Mouse (Mus musculus) erythroblast, embryonic 14.5 days (primary cell): Measurements from ENCODE around the gene Col27a1. TPM values are rescaled to one million over a fixed set of nuclear protein-coding genes. Genes with fewer than 3 reads are reported as not detected.

Experiments used
- H3K27me3 ChIP-seq: 2 replicates; pipeline ENCODE4 v1.6.1; 2012; ENCODE audit warnings: inconsistent platforms; ENCODE audit not compliant: control insufficient read depth
- H3K36me3 ChIP-seq: 2 replicates; pipeline ENCODE4 v1.6.1; 2012; ENCODE audit warnings: mild to moderate bottlenecking, inconsistent platforms; ENCODE audit not compliant: control insufficient read depth
- H3K4me1 ChIP-seq: 2 replicates; pipeline ENCODE4 v1.6.1; 2012; ENCODE audit warnings: inconsistent platforms; ENCODE audit not compliant: control insufficient read depth
- H3K4me3 ChIP-seq: replicated peaks from 2 replicates; pipeline ENCODE3; 2012; ENCODE audit warnings: moderate library complexity, mild to moderate bottlenecking, inconsistent platforms
- H3K9me3 ChIP-seq: 2 replicates; pipeline ENCODE4 v1.6.1; 2012; ENCODE audit warnings: low read length, inconsistent platforms, mixed read lengths; ENCODE audit not compliant: control insufficient read depth
- GATA1 ChIP-seq: IDR thresholded peaks from 2 replicates; pipeline ENCODE4 v1.6.1; 2012; ENCODE audit warnings: low read length, inconsistent platforms, mixed read lengths
- TAL1 ChIP-seq: IDR thresholded peaks from 3 replicates; pipeline ENCODE4 v1.6.1; 2012; ENCODE audit warnings: low read length, inconsistent platforms, mixed read lengths
- polyA plus RNA-seq: library from polyadenylated mRNA; stranded (reverse); fragments of >175 nt; gene quantifications from 2 replicates; pipeline ENCODE4 v1.2.3, GENCODE M21; 2012

Col27a1 gene
- polyA plus RNA-seq, 1 experiment, result 0.01 TPM

- H3K4me3 ChIP-seq, result no peak overlapping the region
- no peaks in the 10 kb centered on the region; the same call in 1 of the 2 replicates for H3K36me3 ChIP-seq
- no peak for TF ChIP-seq GATA1
- TF ChIP-seq TAL1, result no peak
- H3K4me1 ChIP-seq, result no peaks in the 10 kb centered on the region
- H3K9me3 ChIP-seq, result no peaks in the 10 kb centered on the region
- H3K27me3 ChIP-seq, result no peaks in the 10 kb centered on the region
Measured at GRCm38 (mm10) chr4:63232542-63233020, 18.8 kb downstream of the Col27a1 start.

- Histone ChIP-seq H3K9me3 (no peaks in the 10 kb centered on the region), H3K36me3 (no peaks in the 10 kb centered on the region; the same call in 1 of the 2 replicates), H3K4me3 (no peak overlapping the region), H3K27me3 (no peaks in the 10 kb centered on the region), H3K4me1 (no peaks in the 10 kb centered on the region)
- TF ChIP-seq TAL1, result no peak
Measured at GRCm38 (mm10) chr4:63233557-63234452, 20.0 kb downstream of the Col27a1 start.

GRCm38 (mm10) chr4:63234852-63235251, 21.0 kb downstream of the Col27a1 start:
- TF ChIP-seq TAL1 (no peak), GATA1 (no peak)
- Histone ChIP-seq H3K27me3 (no peaks in the 10 kb centered on the region), H3K36me3 (no peaks in the 10 kb centered on the region; the same call in 1 of the 2 replicates), H3K4me1 (no peaks in the 10 kb centered on the region), H3K9me3 (no peaks in the 10 kb centered on the region), H3K4me3 (no peak overlapping the region)

- Histone ChIP-seq H3K36me3 (no peaks in the 10 kb centered on the region; the same call in 1 of the 2 replicates), H3K4me3 (no peak overlapping the region), H3K9me3 (no peaks in the 10 kb centered on the region), H3K4me1 (no peaks in the 10 kb centered on the region), H3K27me3 (no peaks in the 10 kb centered on the region)
- TF ChIP-seq TAL1, result no peak
- TF ChIP-seq GATA1, result no peak
Measured at GRCm38 (mm10) chr4:63236235-63236634, 22.4 kb downstream of the Col27a1 start.

- Histone ChIP-seq H3K4me1 (no peaks in the 10 kb centered on the region), H3K27me3 (no peaks in the 10 kb centered on the region), H3K4me3 (no peak overlapping the region), H3K9me3 (no peaks in the 10 kb centered on the region), H3K36me3 (no peaks in the 10 kb centered on the region)
- TF ChIP-seq GATA1, result no peak
- TF ChIP-seq TAL1, result no peak
Measured at GRCm38 (mm10) chr4:63237225-63237624, 23.4 kb downstream of the Col27a1 start.

GRCm38 (mm10) chr4:63238141-63238540, 24.3 kb downstream of the Col27a1 start:
- TF ChIP-seq GATA1, result no peak
- no peaks in the 10 kb centered on the region for H3K4me1 ChIP-seq
- no peaks in the 10 kb centered on the region for H3K27me3 ChIP-seq
- H3K9me3 ChIP-seq, result no peaks in the 10 kb centered on the region
- no peak overlapping the region for H3K4me3 ChIP-seq
- H3K36me3 ChIP-seq, result no peaks in the 10 kb centered on the region

- Histone ChIP-seq H3K4me3 (no peak overlapping the region), H3K27me3 (no peaks in the 10 kb centered on the region), H3K9me3 (no peaks in the 10 kb centered on the region), H3K4me1 (no peaks in the 10 kb centered on the region), H3K36me3 (no peaks in the 10 kb centered on the region)
- TF ChIP-seq TAL1 (no peak), GATA1 (no peak)
Measured at GRCm38 (mm10) chr4:63238722-63239121, 24.9 kb downstream of the Col27a1 start.

- no peaks in the 10 kb centered on the region for H3K9me3 ChIP-seq
- no peak for TF ChIP-seq GATA1
- no peak for TF ChIP-seq TAL1
- H3K36me3 ChIP-seq, result no peaks in the 10 kb centered on the region; the same call in 1 of the 2 replicates
- no peak overlapping the region for H3K4me3 ChIP-seq
- no peaks in the 10 kb centered on the region for H3K4me1 ChIP-seq
- no peaks in the 10 kb centered on the region for H3K27me3 ChIP-seq
Measured at GRCm38 (mm10) chr4:63241031-63241430, 27.2 kb downstream of the Col27a1 start.

GRCm38 (mm10) chr4:63247991-63248390, 34.2 kb downstream of the Col27a1 start:
- Histone ChIP-seq H3K4me3 (no peak overlapping the region), H3K27me3 (no peaks in the 10 kb centered on the region), H3K4me1 (no peaks in the 10 kb centered on the region), H3K36me3 (no peaks in the 10 kb centered on the region; the same call in 1 of the 2 replicates), H3K9me3 (no peaks in the 10 kb centered on the region)
- no peak for TF ChIP-seq GATA1
- TF ChIP-seq TAL1, result no peak

- Histone ChIP-seq H3K4me1 (no peaks in the 10 kb centered on the region), H3K9me3 (no peaks in the 10 kb centered on the region)
- TF ChIP-seq TAL1 (no peak), GATA1 (no peak)
Measured at GRCm38 (mm10) chr4:63248951-63249350, 35.1 kb downstream of the Col27a1 start.

More at GRCm38 (mm10) chr4:63248951-63249350, 35.1 kb downstream of the Col27a1 start:
- no peaks in the 10 kb centered on the region; the same call in 1 of the 2 replicates for H3K36me3 ChIP-seq
- H3K4me3 ChIP-seq, result no peak overlapping the region
- H3K27me3 ChIP-seq, result no peaks in the 10 kb centered on the region
